Mouse (Mus musculus) lung, embryonic 15.5 days (tissue): ENCODE measurements around the gene Capn8. TPM values are rescaled to one million over a fixed set of nuclear protein-coding genes. Genes with fewer than 3 reads are reported as not detected.
A peak's percentile ranks its signal among the peaks of the same experiment; 100 is the strongest.

Experiments
- ATAC-seq: fragments of 200-750 bp; cut with Nextera tagmentation; 2 replicates; pipeline ENCODE4 v1.8.0; 2017; ENCODE audit warnings: moderate number of reproducible peaks, borderline replicate concordance; ENCODE audit not compliant: low FRiP score, low TSS enrichment; ENCODE audit errors: extremely low read depth
- H3K27ac ChIP-seq: fragments of 300-500 bp; sonication (generic); 2 replicates; pipeline ENCODE4 v1.5.1; 2015; ENCODE audit warnings: moderate library complexity, mild to moderate bottlenecking, inconsistent platforms
- H3K27me3 ChIP-seq: fragments of 300-500 bp; sonication (generic); 2 replicates; pipeline ENCODE4 v1.6.1; 2015; ENCODE audit warnings: inconsistent platforms
- H3K36me3 ChIP-seq: fragments of 300-500 bp; sonication (generic); 2 replicates; pipeline ENCODE4 v1.6.1; 2015; ENCODE audit warnings: inconsistent platforms
- H3K4me1 ChIP-seq: fragments of 300-500 bp; sonication (generic); 2 replicates; pipeline ENCODE4 v1.6.1; 2015; ENCODE audit warnings: inconsistent platforms
- H3K4me2 ChIP-seq: fragments of 300-500 bp; sonication (generic); 2 replicates; pipeline ENCODE4 v1.6.1; 2015; ENCODE audit warnings: inconsistent platforms, mild to moderate bottlenecking, moderate library complexity
- H3K4me3 ChIP-seq: fragments of 300-500 bp; sonication (generic); 2 replicates; pipeline ENCODE4 v1.5.1; 2015; ENCODE audit warnings: mild to moderate bottlenecking, inconsistent platforms
- H3K9ac ChIP-seq: fragments of 300-500 bp; sonication (generic); 2 replicates; pipeline ENCODE4 v1.6.1; 2015; ENCODE audit warnings: inconsistent platforms
- H3K9me3 ChIP-seq: fragments of 300-500 bp; sonication (generic); 2 replicates; pipeline ENCODE4 v1.6.1; 2016; ENCODE audit warnings: inconsistent platforms
- WGBS: fragments of 180-500 bp; shearing (Covaris S2); methylation state at CpG from one replicate; pipeline ENCODE4 v1.1.7; 2015; 5-methylcytosine and 5-hydroxymethylcytosine counted together
- polyA plus RNA-seq: library from polyadenylated mRNA; unstranded; fragments of >200 nt; fragmentation: Nextera tagmentation; extraction: Ambion mirVana; gene quantifications from 2 replicates; pipeline ENCODE4 v1.2.1, GENCODE M21; 2015

Capn8 gene
- 0.09 TPM in 1 of 2 replicates, not detected in the other for polyA plus RNA-seq

DNA sequence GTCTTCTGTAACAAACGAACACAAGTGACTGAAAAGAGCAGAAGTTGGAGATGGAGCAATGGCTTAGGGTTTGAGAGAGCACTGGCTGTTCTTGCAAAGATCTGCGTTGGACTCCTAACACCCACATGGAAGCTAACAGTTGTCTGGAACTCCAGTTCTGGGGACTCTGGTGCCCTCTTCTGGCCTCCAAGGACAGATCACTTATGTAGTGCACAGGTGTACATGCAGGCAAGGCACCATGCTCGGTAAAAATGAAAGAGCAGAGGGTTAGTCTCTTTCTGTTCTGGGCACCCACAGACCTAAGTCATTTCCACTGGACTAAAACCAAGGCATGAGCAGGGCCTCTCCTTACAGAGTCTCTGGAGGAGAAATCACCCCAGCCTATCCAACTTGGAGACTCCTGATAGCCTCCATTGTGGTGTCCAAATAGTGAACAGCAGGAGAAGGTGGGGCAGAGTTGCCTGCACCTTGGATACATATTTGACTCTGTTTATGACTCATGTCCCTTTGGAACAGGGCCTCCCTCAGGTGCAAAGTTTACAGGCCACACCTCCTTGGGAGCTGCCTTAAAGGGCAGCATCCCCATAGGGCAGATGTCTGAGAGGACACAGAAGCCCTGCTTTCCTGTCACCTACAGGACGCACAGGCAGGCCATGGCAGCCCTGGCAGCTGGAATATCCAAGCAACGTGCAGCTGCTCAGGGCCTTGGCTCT lies at the start of gene Capn8:
Gene Capn8, plus strand, starts transcription at position 600 of the 713 bp plus-strand sequence.
- peaks cover 22% of the 10 kb centered on the region for H3K4me1 ChIP-seq
- H3K9ac ChIP-seq: no peak within 1 kb of the TSS
- H3K9me3 ChIP-seq: no peaks in the 10 kb centered on the region
- no peaks in the 10 kb centered on the region; the same call in 1 of the 2 replicates for H3K27me3 ChIP-seq
- H3K27ac ChIP-seq: no peak within 1 kb of the TSS
- H3K4me3 ChIP-seq: no peak within 1 kb of the TSS
- H3K36me3 ChIP-seq: no peaks in the 10 kb centered on the region
- 69% methylated on average over 5 of the region's 5 CpGs for WGBS
- ATAC-seq: no peak
- no peak within 1 kb of the TSS for H3K4me2 ChIP-seq

DNA sequence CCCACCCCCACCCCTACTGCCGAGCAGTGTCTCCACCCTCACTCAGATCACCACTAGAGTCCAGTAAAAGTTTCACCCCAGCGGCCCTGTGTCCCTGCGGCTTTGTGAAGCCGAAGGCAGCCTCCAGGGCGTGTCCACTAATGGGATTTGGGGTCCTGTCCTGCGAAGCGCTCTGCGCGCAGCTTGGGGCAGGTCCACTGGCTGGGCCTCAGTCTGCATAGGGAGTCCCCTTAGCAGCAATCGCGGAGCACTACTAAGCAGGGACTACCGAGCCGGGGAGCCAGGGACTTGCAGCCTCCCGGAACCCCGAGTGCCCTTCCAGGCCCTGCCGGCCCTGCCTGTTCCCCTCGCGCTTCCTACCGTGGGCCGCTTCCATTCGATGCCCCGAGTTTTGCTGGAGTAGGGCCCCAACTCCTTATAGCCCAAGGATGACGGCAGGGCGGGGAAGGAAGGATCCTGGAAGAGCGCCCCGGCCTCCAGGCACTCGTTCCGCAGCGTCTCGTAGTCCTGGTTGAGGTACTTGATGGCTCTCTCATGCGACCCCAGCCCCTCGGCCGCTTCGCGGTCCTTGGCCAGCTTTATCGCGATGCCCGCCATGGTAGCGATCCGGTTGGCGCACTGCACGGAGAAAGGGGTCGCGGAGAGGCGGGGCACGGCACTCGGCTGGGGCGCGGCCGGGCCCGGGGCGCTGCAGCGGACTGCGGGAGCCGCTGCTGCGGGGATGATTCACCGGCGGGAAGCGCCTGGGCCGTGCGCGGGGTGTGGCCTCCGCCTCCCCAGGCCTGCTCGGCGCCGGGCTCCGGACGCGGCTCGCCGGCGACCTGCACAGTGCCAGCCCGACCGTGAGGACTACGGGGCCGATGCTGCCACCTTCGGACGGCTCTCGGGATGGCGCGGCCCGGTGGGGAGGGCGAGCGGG lies 47.8 kb upstream of the Capn8 start, which contains the start of gene Capn2:
Gene Capn2, minus strand, starts transcription at position 851 of the 919 bp plus-strand sequence.
- H3K36me3 ChIP-seq: peaks cover 5% of the 10 kb centered on the region; the same call in 1 of the 2 replicates
- H3K4me2 ChIP-seq: peak within 1 kb of the TSS; percentile 78
- peak within 1 kb of the TSS; percentile 91 for H3K27ac ChIP-seq
- H3K4me3 ChIP-seq: peak within 1 kb of the TSS; percentile 89
- H3K27me3 ChIP-seq: no peaks in the 10 kb centered on the region
- WGBS: under 1% methylated on average over 84 of the region's 84 CpGs
- H3K9ac ChIP-seq: peak within 1 kb of the TSS; percentile 92
- no peaks in the 10 kb centered on the region for H3K9me3 ChIP-seq
- peak; percentile 90 for ATAC-seq
- peaks cover 66% of the 10 kb centered on the region for H3K4me1 ChIP-seq

DNA sequence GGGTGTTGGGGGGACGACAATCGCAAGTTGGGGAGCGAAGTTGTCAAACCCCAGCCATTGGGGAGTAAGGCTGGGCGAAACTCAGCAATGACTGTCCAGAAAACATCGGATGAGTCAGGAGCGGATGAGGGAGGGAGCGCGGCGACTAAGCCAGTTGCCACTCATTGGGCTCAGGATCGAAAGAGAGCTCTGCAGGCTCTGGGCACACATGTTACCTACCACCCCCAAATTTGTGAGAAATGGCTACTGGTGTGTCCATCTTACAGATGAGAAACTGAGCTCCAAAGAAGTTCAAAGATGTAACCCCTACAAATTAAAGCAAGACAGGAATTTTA lies 47.2 kb upstream of the Capn8 start:
- Histone ChIP-seq H3K36me3 (0 out of 2 replicates have a peak, but pooled peaks cover 5% of the 10 kb centered on the region), H3K27ac (peak overlapping the region; percentile 91), H3K4me3 (peak overlapping the region; percentile 89), H3K27me3 (no peaks in the 10 kb centered on the region), H3K9me3 (no peaks in the 10 kb centered on the region), H3K9ac (peak overlapping the region; percentile 92), H3K4me1 (peaks cover 63% of the 10 kb centered on the region), H3K4me2 (peak overlapping the region; percentile 78)
- peak; percentile 3; the same call in 1 of the 2 replicates for ATAC-seq
- WGBS: 1% methylated on average over 10 of the region's 10 CpGs

DNA sequence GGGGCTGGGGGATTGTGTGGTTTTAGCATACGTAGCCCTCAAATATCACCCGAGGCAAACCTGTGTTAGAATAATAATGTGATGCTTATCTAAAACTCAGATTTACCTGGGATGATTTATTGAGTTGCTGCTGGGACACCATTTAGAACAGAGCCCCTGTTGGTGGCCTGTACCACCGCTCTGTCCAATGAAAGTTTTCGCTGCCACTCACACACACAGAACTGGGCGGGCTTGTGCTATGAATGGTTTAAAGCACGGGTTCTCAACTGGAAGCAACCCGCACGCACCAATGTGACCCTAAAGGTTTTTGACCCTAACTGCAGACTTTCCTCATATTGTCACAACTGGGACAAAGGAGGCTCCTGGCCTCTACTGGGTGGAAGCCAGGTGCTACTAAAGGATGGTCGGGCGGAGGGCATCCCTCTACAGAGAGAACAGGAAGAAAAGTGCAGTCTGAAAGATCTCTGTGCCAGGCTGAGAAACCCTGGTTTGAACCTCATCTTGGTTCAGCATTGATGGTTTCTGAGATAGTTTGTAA lies 46.6 kb upstream of the Capn8 start:
- peak overlapping the region; percentile 78; the same call in 1 of the 2 replicates for H3K4me2 ChIP-seq
- H3K9me3 ChIP-seq: no peaks in the 10 kb centered on the region
- H3K36me3 ChIP-seq: 0 out of 2 replicates have a peak, but pooled peaks cover 5% of the 10 kb centered on the region
- no peak overlapping the region for H3K9ac ChIP-seq
- H3K4me1 ChIP-seq: peaks cover 58% of the 10 kb centered on the region
- ATAC-seq: no peak
- H3K27me3 ChIP-seq: no peaks in the 10 kb centered on the region
- H3K27ac ChIP-seq: no peak overlapping the region
- H3K4me3 ChIP-seq: no peak overlapping the region
- 78% methylated on average over 10 of the region's 10 CpGs for WGBS

DNA sequence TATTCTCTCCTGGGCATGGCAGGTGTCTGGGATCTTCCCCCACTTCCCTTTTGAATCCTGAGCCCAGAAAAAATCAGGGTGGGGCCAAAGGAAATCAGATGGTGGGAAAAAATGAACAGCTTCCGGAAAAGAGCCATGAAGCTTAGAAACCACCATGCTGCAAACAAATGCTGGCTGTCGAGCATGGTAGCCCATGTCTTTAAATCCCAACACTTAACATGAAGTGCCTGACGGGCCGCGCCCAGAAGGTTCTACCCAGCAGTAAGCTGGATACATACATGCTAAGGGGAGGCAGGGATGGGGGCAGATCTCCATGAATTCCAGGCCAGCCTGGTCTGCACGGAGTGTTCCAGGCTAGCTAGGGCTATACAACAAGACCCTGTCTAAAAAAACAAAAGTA lies 46.0 kb upstream of the Capn8 start:
- ATAC-seq: no peak
- 76% methylated on average over 6 of the region's 6 CpGs for WGBS
- no peak overlapping the region for H3K27ac ChIP-seq
- H3K4me1 ChIP-seq: peaks cover 52% of the 10 kb centered on the region
- H3K27me3 ChIP-seq: no peaks in the 10 kb centered on the region
- no peak overlapping the region for H3K4me2 ChIP-seq
- H3K4me3 ChIP-seq: no peak overlapping the region
- 0 out of 2 replicates have a peak, but pooled peaks cover 5% of the 10 kb centered on the region for H3K36me3 ChIP-seq
- no peaks in the 10 kb centered on the region for H3K9me3 ChIP-seq
- no peak overlapping the region for H3K9ac ChIP-seq

DNA sequence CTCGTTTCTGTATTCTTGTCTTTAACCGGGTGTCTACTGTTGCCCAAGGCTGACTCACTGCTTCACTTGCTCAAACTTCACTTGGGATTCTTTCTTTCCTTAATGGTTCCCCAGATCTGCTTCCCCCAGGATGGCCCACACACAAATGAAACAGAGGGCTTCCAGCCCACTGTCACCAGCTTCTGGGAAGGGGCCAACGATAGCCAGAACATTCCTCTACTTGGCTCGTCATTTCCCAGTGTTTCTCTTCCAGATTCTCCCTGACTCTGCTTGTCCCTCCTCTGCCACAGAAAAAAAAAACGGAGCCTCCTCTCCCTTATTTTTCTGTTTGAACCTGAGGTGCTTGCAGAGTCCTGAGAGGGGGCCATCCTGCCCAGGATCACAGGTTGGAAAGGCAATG lies 45.5 kb upstream of the Capn8 start:
- ATAC-seq: no peak
- Histone ChIP-seq H3K4me3 (no peak overlapping the region), H3K27ac (peak overlapping the region; percentile 81), H3K4me1 (peaks cover 48% of the 10 kb centered on the region), H3K27me3 (no peaks in the 10 kb centered on the region), H3K9ac (0 out of 2 replicates have a peak overlapping the region, but pooled peaks have one; percentile 0), H3K4me2 (peak overlapping the region; percentile 43; the same call in 1 of the 2 replicates), H3K36me3 (0 out of 2 replicates have a peak, but pooled peaks cover 5% of the 10 kb centered on the region), H3K9me3 (no peaks in the 10 kb centered on the region)
- 52% methylated on average over 5 of the region's 5 CpGs for WGBS

DNA sequence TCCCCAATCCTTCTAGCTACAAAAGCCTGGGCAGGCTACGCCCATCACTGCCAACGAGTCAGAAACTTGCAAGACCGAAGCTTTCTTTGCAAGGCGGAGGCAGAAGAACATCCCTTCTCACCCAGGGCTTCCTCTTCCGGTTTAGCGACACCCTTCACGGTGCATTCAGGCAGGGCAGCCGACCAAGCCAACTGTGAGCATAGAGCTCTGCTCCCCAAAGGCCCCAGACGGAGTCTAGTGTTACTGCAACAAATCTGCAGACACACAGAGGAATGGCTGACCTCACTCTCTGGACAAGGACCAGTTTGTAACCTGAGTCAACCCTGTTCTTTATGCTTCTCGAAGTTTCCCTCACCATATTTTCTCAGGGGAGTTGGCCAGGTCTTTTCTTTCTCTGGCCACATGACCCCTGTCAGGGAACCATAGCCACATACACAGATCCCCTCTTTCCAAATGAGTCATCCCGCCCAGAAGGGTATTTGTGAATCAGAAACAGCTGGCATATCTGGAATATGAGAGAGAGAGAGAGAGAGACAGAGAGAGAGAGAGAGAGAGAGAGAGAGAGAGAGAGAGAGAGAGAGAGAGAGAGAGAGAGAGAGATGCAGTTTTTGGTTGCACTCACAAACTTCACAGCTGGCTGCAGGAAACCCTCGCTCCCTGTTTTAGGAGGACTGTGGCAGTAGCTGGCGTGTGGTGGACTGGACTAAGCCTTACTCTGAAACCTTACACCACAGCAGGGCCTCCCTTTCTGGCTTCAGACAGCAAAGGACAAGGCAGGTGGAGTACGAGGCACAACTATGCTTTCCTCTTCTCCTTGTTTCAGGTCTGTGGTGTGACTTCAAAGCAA lies 44.5 kb upstream of the Capn8 start:
- peak overlapping the region; percentile 0; the same call in 1 of the 2 replicates for H3K9ac ChIP-seq

DNA sequence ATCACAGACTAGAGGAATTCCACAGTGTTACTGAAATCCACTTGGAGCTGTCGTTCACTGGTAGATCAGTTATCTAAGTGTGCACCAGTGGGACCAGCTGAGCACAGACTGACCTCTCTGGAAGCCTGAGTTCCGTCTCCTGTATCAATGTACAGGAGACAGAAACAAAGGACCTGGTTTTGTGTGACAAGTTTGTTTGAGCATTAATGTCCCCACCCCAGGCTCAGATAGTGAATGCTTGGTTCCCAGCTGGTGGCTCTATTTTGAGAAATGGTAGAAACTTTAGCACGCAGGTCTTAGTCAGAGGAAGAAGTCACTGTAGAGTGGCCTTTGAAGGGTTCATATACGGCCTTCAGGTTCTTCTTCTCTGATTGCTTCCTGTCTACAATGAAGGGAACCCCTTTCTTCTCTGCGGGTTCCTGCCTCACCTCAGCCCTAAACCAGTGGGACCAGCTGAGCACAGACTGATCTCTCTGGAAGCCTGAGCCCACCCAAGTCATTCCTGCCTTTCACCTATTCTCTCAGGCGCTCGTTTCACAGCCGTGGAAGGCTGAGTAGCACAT lies 43.8 kb upstream of the Capn8 start:
- no peak overlapping the region for H3K9ac ChIP-seq
- no peak overlapping the region for H3K4me3 ChIP-seq
- H3K27me3 ChIP-seq: no peaks in the 10 kb centered on the region
- H3K4me1 ChIP-seq: peaks cover 33% of the 10 kb centered on the region
- no peaks in the 10 kb centered on the region for H3K36me3 ChIP-seq
- WGBS: 68% methylated on average over 8 of the region's 8 CpGs
- H3K9me3 ChIP-seq: no peaks in the 10 kb centered on the region
- H3K4me2 ChIP-seq: no peak overlapping the region
- peak overlapping the region; percentile 81 for H3K27ac ChIP-seq
- no peak for ATAC-seq

More for the DNA sequence above, 44.5 kb upstream of the Capn8 start:
- no peaks in the 10 kb centered on the region for H3K9me3 ChIP-seq
- peak overlapping the region; percentile 43 for H3K4me2 ChIP-seq
- H3K36me3 ChIP-seq: no peaks in the 10 kb centered on the region
- H3K27ac ChIP-seq: peak overlapping the region; percentile 81
- H3K27me3 ChIP-seq: no peaks in the 10 kb centered on the region
- WGBS: 19% methylated on average over 14 of the region's 14 CpGs
- H3K4me3 ChIP-seq: no peak overlapping the region
- H3K4me1 ChIP-seq: peaks cover 39% of the 10 kb centered on the region
- peak; percentile 59; the same call in 1 of the 2 replicates for ATAC-seq

DNA sequence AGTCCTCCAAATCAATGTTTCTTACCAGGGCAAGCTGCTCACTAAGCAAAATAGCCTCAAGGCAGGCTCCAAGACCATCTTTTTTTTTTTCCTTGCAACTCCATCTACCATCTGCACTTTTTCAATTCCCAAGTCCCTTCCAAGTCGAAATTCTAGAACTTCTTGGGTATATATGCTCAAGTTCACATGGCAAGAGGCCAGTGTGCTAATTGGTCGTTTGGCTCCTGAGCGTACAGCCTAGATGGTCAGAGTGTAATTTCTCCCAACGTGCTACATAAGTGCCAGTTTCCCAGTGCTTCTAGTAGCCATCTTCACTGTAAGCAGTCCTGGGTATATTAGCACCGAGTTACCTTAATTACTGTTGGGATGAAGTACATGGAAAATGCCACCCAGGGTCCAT lies 41.8 kb upstream of the Capn8 start:
- H3K4me2 ChIP-seq: no peak overlapping the region
- H3K36me3 ChIP-seq: no peaks in the 10 kb centered on the region
- ATAC-seq: no peak
- H3K9me3 ChIP-seq: no peaks in the 10 kb centered on the region
- 67% methylated on average over 5 of the region's 5 CpGs for WGBS
- peaks cover 6% of the 10 kb centered on the region; the same call in 1 of the 2 replicates for H3K27me3 ChIP-seq
- H3K27ac ChIP-seq: no peak overlapping the region
- no peak overlapping the region for H3K9ac ChIP-seq
- no peak overlapping the region for H3K4me3 ChIP-seq
- peaks cover 33% of the 10 kb centered on the region for H3K4me1 ChIP-seq

DNA sequence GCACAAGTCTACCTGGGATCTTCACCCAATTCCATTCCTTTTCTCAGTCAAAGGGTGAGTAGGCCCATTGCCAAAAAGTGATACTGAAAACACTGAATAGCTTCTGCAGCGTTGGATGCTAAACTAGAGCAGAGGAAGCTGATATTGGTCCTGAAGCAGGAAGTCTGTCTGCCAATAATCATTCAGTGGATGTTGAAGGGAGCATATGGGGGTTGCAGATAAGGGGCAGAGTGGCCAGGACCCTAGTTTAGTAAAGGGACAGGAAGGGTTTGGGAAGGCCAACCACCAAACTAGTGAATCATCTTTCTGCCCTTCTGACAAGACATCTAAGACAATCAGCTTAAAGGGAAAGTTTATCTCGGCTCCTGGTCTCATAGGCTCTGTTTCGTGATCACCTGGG lies 41.1 kb upstream of the Capn8 start:
- Histone ChIP-seq H3K4me2 (no peak overlapping the region), H3K4me1 (peaks cover 30% of the 10 kb centered on the region), H3K4me3 (no peak overlapping the region), H3K36me3 (no peaks in the 10 kb centered on the region), H3K9me3 (no peaks in the 10 kb centered on the region), H3K27ac (no peak overlapping the region), H3K9ac (no peak overlapping the region), H3K27me3 (peaks cover 13% of the 10 kb centered on the region; the same call in 1 of the 2 replicates)
- ATAC-seq: no peak
- 81% methylated on average over 3 of the region's 3 CpGs for WGBS
